Mouse (Mus musculus): ENCODE data around the gene Ccrl2. TPM values are rescaled to one million over a fixed set of nuclear protein-coding genes. Genes with fewer than 3 reads are reported as not detected.
A peak's percentile ranks its signal among the peaks of the same experiment; 100 is the strongest.

Ccrl2 gene
- polyA plus RNA-seq, 1 experiment from 2014 or later, result 0.68 TPM

DNA sequence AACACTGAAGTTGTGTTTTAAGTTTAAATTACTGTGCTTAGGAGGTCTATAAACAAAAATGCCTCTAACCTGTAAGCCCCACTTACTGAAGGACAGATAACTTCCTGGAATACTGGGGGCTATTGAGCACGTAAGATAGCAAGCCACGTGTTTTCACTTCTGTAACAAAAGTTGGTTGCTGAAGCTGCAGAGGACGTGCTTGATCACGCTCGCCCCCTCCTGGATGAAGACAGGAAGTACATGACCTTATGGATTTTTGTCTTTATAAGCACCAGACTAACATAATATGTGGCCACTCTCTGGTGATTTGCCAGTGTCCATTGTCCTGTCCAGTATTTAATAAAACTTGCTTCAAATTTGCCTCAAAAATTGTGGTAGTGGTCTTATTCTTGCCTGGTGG is 20.4 kb upstream of the Ccrl2 start:
- H3K27me3 ChIP-seq (ENCODE audit: control insufficient read depth, insufficient read depth, low read length), result no peaks in the 10 kb centered on the region
- no peak overlapping the region for H3K4me2 ChIP-seq (replicated peaks; ENCODE audit: low read depth, low read length)
- WGBS, result 65% methylated on average over 5 of the region's 5 CpGs
- no peak overlapping the region for H3K9ac ChIP-seq (ENCODE audit: low read depth, low read length)
- ATAC-seq (ENCODE audit: low FRiP score) (no peak), DNase-seq (ENCODE audit: low spot score) (peak; percentile 41)
- no peak overlapping the region for H3K27ac ChIP-seq (ENCODE audit: low read depth, low read length)
- no peaks in the 10 kb centered on the region for H3K9me3 ChIP-seq (ENCODE audit: control insufficient read depth, low read length)
- H3K4me3 ChIP-seq (ENCODE audit: low read depth, low read length), result no peak overlapping the region
- H3K36me3 ChIP-seq (ENCODE audit: control insufficient read depth, insufficient read depth, low read length), result no peaks in the 10 kb centered on the region
- H3K4me1 ChIP-seq (replicated peaks; ENCODE audit: control insufficient read depth, insufficient read depth, low read length), result no peaks in the 10 kb centered on the region

DNA sequence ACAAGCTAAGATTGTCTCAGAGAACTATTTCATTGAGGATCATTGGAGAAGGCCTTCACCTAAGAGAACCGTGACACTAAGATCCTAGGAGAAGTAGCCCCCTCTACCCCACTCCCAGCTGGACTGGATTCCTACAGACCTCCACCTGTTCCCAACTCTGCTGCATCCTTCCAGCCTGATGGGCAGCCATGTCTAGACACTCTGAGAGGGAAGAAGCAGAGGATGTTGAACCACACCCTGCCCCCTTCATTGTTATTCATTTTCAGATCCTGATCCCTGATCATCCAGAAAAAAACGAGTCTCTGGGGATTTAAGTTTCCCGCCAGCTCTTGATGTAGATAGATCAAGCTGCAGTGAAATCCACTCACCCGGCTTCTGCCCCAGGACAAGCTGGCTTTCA is 15.7 kb upstream of the Ccrl2 start:
- H3K4me3 ChIP-seq (ENCODE audit: low read depth, low read length), result no peak overlapping the region
- ATAC-seq (ENCODE audit: low FRiP score), result no peak
- no peak overlapping the region for H3K27ac ChIP-seq (ENCODE audit: low read depth, low read length)
- H3K9ac ChIP-seq (ENCODE audit: low read depth, low read length), result no peak overlapping the region
- H3K36me3 ChIP-seq (ENCODE audit: control insufficient read depth, insufficient read depth, low read length), result no peaks in the 10 kb centered on the region
- H3K4me2 ChIP-seq (replicated peaks; ENCODE audit: low read depth, low read length), result no peak overlapping the region
- no peaks in the 10 kb centered on the region for H3K9me3 ChIP-seq (ENCODE audit: control insufficient read depth, low read length)
- H3K27me3 ChIP-seq (ENCODE audit: control insufficient read depth, insufficient read depth, low read length), result no peaks in the 10 kb centered on the region
- no peak for DNase-seq (ENCODE audit: low spot score)
- WGBS, result 74% methylated on average over 4 of the region's 4 CpGs
- H3K4me1 ChIP-seq (replicated peaks; ENCODE audit: control insufficient read depth, insufficient read depth, low read length), result no peaks in the 10 kb centered on the region

DNA sequence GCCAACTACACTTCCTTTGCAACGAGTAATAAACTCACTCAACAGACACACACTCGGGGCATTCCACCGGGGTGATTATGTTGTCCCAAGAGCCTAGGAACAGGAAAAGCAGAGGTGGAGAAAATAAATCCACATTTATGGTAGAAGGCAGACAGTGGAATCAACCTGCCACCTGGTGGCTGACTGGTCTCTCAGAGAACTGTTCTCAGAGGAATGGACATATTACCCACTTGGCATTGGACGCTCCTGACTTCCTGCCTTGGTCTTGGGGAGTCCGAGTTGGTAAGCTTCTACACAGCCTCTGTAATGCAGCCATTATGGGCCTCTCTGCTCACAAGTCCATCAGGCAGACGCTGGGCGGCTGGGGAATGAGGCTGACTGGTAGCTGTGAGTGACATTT is 14.9 kb upstream of the Ccrl2 start:
- DNase-seq (ENCODE audit: low spot score), result no peak
- no peak overlapping the region for H3K4me2 ChIP-seq (replicated peaks; ENCODE audit: low read depth, low read length)
- ATAC-seq (ENCODE audit: low FRiP score), result no peak
- H3K27me3 ChIP-seq (ENCODE audit: control insufficient read depth, insufficient read depth, low read length), result no peaks in the 10 kb centered on the region
- no peak overlapping the region for H3K27ac ChIP-seq (ENCODE audit: low read depth, low read length)
- H3K9me3 ChIP-seq (ENCODE audit: control insufficient read depth, low read length), result no peaks in the 10 kb centered on the region
- no peaks in the 10 kb centered on the region for H3K4me1 ChIP-seq (replicated peaks; ENCODE audit: control insufficient read depth, insufficient read depth, low read length)
- H3K36me3 ChIP-seq (ENCODE audit: control insufficient read depth, insufficient read depth, low read length), result no peaks in the 10 kb centered on the region
- H3K9ac ChIP-seq (ENCODE audit: low read depth, low read length), result no peak overlapping the region
- WGBS, result 61% methylated on average over 7 of the region's 7 CpGs
- no peak overlapping the region for H3K4me3 ChIP-seq (ENCODE audit: low read depth, low read length)

- 46% methylated on average over 4 of the region's 4 CpGs for WGBS
- Histone ChIP-seq H3K36me3 (ENCODE audit: control insufficient read depth, insufficient read depth, low read length) (no peaks in the 10 kb centered on the region), H3K9me3 (ENCODE audit: control insufficient read depth, low read length) (no peaks in the 10 kb centered on the region), H3K4me2 (replicated peaks; ENCODE audit: low read depth, low read length) (no peak overlapping the region), H3K4me1 (replicated peaks; ENCODE audit: control insufficient read depth, insufficient read depth, low read length) (no peaks in the 10 kb centered on the region), H3K27me3 (ENCODE audit: control insufficient read depth, insufficient read depth, low read length) (no peaks in the 10 kb centered on the region), H3K27ac (ENCODE audit: low read depth, low read length) (no peak overlapping the region), H3K4me3 (ENCODE audit: low read depth, low read length) (no peak overlapping the region), H3K9ac (ENCODE audit: low read depth, low read length) (no peak overlapping the region)
- DNase-seq (ENCODE audit: low spot score), result peak; percentile 76
- no peak for ATAC-seq (ENCODE audit: low FRiP score)
Observed at GRCm38 (mm10) chr9:111070546-111070961, 13.2 kb upstream of the Ccrl2 start.

- no peaks in the 10 kb centered on the region for H3K36me3 ChIP-seq (ENCODE audit: control insufficient read depth, insufficient read depth, low read length)
- no peak overlapping the region for H3K4me2 ChIP-seq (replicated peaks; ENCODE audit: low read depth, low read length)
- ATAC-seq (ENCODE audit: low FRiP score), result no peak
- no peak overlapping the region for H3K9ac ChIP-seq (ENCODE audit: low read depth, low read length)
- no peaks in the 10 kb centered on the region for H3K27me3 ChIP-seq (ENCODE audit: control insufficient read depth, insufficient read depth, low read length)
- no peak for DNase-seq (ENCODE audit: low spot score)
- H3K4me1 ChIP-seq (replicated peaks; ENCODE audit: control insufficient read depth, insufficient read depth, low read length), result no peaks in the 10 kb centered on the region
- no peak overlapping the region for H3K4me3 ChIP-seq (ENCODE audit: low read depth, low read length)
- no peak overlapping the region for H3K27ac ChIP-seq (ENCODE audit: low read depth, low read length)
- no peaks in the 10 kb centered on the region for H3K9me3 ChIP-seq (ENCODE audit: control insufficient read depth, low read length)
- 86% methylated on average over 4 of the region's 4 CpGs for WGBS
Observed at GRCm38 (mm10) chr9:111067052-111067451, 9.7 kb upstream of the Ccrl2 start.

GRCm38 (mm10) chr9:111062840-111063239 is 5.5 kb upstream of the Ccrl2 start:
- Histone ChIP-seq H3K9ac (ENCODE audit: low read depth, low read length) (no peak overlapping the region), H3K27ac (ENCODE audit: low read depth, low read length) (no peak overlapping the region), H3K36me3 (ENCODE audit: control insufficient read depth, insufficient read depth, low read length) (no peaks in the 10 kb centered on the region), H3K4me2 (replicated peaks; ENCODE audit: low read depth, low read length) (no peak overlapping the region), H3K27me3 (ENCODE audit: control insufficient read depth, insufficient read depth, low read length) (no peaks in the 10 kb centered on the region), H3K4me1 (replicated peaks; ENCODE audit: control insufficient read depth, insufficient read depth, low read length) (no peaks in the 10 kb centered on the region), H3K4me3 (ENCODE audit: low read depth, low read length) (no peak overlapping the region), H3K9me3 (ENCODE audit: control insufficient read depth, low read length) (no peaks in the 10 kb centered on the region)
- 81% methylated on average over 5 of the region's 5 CpGs for WGBS
- ATAC-seq (ENCODE audit: low FRiP score), result no peak
- DNase-seq (ENCODE audit: low spot score), result no peak

DNA sequence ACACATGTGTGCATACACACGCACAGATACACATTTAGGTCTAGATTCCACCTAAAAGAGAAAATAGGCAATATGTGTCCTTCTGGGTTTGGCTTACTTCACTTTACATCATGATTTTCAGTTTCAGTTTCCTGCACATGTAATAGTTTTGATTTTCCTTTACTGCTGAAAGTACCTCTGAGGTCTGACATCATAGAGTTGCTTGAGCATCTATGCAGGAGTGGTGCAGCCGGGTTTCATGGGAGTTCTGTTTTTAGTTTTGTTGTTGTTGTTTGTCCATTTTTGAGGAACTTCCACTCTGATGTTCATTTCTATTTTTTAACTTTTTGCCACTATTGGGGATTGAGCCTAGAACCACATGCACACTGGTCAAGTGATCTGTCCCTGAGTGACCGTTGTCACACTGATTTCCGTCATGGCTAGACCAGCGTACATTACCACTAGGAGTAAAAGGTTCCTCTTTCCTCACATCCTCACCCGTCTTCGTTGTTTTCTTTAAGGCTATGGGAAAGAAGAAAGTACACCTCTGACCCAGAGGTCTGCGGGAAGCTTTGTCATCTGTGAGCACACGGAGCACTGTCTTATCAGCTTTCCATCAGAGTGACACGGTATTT is 1.7 kb upstream of the Ccrl2 start:
- Histone ChIP-seq H3K4me1 (replicated peaks; ENCODE audit: control insufficient read depth, insufficient read depth, low read length) (no peaks in the 10 kb centered on the region), H3K27ac (ENCODE audit: low read depth, low read length) (no peak overlapping the region), H3K36me3 (ENCODE audit: control insufficient read depth, insufficient read depth, low read length) (no peaks in the 10 kb centered on the region), H3K4me3 (ENCODE audit: low read depth, low read length) (no peak overlapping the region), H3K9me3 (ENCODE audit: control insufficient read depth, low read length) (no peaks in the 10 kb centered on the region), H3K9ac (ENCODE audit: low read depth, low read length) (no peak overlapping the region), H3K27me3 (ENCODE audit: control insufficient read depth, insufficient read depth, low read length) (no peaks in the 10 kb centered on the region), H3K4me2 (replicated peaks; ENCODE audit: low read depth, low read length) (no peak overlapping the region)
- WGBS, result 81% methylated on average over 10 of the region's 10 CpGs
- ATAC-seq (ENCODE audit: low FRiP score) (no peak), DNase-seq (ENCODE audit: low spot score) (no peak)

GRCm38 (mm10) chr9:111057544-111058370 is 438 bp upstream of the Ccrl2 start:
- Histone ChIP-seq H3K9ac (ENCODE audit: low read depth, low read length) (no peak overlapping the region), H3K4me3 (ENCODE audit: low read depth, low read length) (no peak overlapping the region), H3K27me3 (ENCODE audit: control insufficient read depth, insufficient read depth, low read length) (no peaks in the 10 kb centered on the region), H3K4me1 (replicated peaks; ENCODE audit: control insufficient read depth, insufficient read depth, low read length) (no peaks in the 10 kb centered on the region), H3K9me3 (ENCODE audit: control insufficient read depth, low read length) (no peaks in the 10 kb centered on the region), H3K27ac (ENCODE audit: low read depth, low read length) (no peak overlapping the region), H3K36me3 (ENCODE audit: control insufficient read depth, insufficient read depth, low read length) (no peaks in the 10 kb centered on the region), H3K4me2 (replicated peaks; ENCODE audit: low read depth, low read length) (no peak overlapping the region)
- ATAC-seq (ENCODE audit: low FRiP score), result no peak
- DNase-seq (ENCODE audit: low spot score), result no peak
- 70% methylated on average over 14 of the region's 14 CpGs for WGBS

DNA sequence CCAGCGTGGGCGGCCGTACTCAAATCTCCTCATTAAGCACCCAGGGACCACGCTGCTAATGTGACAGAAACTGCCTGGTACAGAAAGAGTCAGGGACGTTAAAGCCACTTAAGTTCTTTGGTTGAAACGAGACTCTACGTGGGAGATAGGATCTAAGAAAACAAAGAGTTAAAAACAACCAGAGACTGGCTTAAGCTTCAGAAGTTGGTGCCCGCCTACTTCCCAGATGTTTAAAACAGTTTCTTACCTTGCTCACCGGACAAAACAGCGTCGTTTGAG is 861 bp downstream of the Ccrl2 start:
- Histone ChIP-seq H3K36me3 (ENCODE audit: control insufficient read depth, insufficient read depth, low read length) (no peaks in the 10 kb centered on the region), H3K4me3 (ENCODE audit: low read depth, low read length) (no peak overlapping the region), H3K9ac (ENCODE audit: low read depth, low read length) (no peak overlapping the region), H3K27me3 (ENCODE audit: control insufficient read depth, insufficient read depth, low read length) (no peaks in the 10 kb centered on the region), H3K4me1 (replicated peaks; ENCODE audit: control insufficient read depth, insufficient read depth, low read length) (no peaks in the 10 kb centered on the region), H3K4me2 (replicated peaks; ENCODE audit: low read depth, low read length) (peak overlapping the region; percentile 15; the same call in 1 of the 2 replicates), H3K27ac (ENCODE audit: low read depth, low read length) (no peak overlapping the region), H3K9me3 (ENCODE audit: control insufficient read depth, low read length) (no peaks in the 10 kb centered on the region)
- WGBS, result 51% methylated on average over 11 of the region's 11 CpGs
- ATAC-seq (ENCODE audit: low FRiP score) (no peak), DNase-seq (ENCODE audit: low spot score) (no peak)

Data from hindbrain, embryonic 11.5 days (tissue).